Mouse (Mus musculus): ENCODE data around the gene Rtbdn. TPM values are rescaled to one million over a fixed set of nuclear protein-coding genes. Genes with fewer than 3 reads are reported as not detected.
A peak's percentile ranks its signal among the peaks of the same experiment; 100 is the strongest.
"Not testable (repeated sequence)": the region's sequence is repeated elsewhere in the genome, so short reads cannot be mapped to it uniquely, and the experiment has no call there.

Gene Rtbdn
- polyA plus RNA-seq, 1 experiment from 2014 or later: 0.25 TPM

GRCm38 (mm10) chr8:84907979-84908378 lies 38.8 kb upstream of the Rtbdn start:
- Histone ChIP-seq H3K4me3 (ENCODE audit: low read depth, low read length) (peak overlapping the region; percentile 42; the same call in 1 of the 2 replicates), H3K4me2 (ENCODE audit: low read depth) (peak overlapping the region; percentile 78), H3K27me3 (ENCODE audit: control insufficient read depth, insufficient read depth, low read length) (peaks cover 39% of the 10 kb centered on the region)
- DNase-seq (ENCODE audit: low spot score); H3K9ac ChIP-seq (ENCODE audit: low read length); H3K36me3 ChIP-seq (ENCODE audit: control insufficient read depth, insufficient read depth, low read length); H3K4me1 ChIP-seq (ENCODE audit: control insufficient read depth, insufficient read depth, low read length); H3K27ac ChIP-seq (ENCODE audit: low read depth, low read length); H3K9me3 ChIP-seq (ENCODE audit: control insufficient read depth, low read length): not testable (repeated sequence)
- WGBS: 33% methylated on average over 6 of the region's 7 CpGs
- ATAC-seq (ENCODE audit: insufficient read depth, low FRiP score, low TSS enrichment): 0 out of 2 replicates have a peak, but pooled peaks have one; percentile 9

- no peaks in the 10 kb centered on the region for H3K36me3 ChIP-seq (ENCODE audit: control insufficient read depth, insufficient read depth, low read length)
- H3K27me3 ChIP-seq (ENCODE audit: control insufficient read depth, insufficient read depth, low read length): peaks cover 45% of the 10 kb centered on the region
- ATAC-seq (ENCODE audit: insufficient read depth, low FRiP score, low TSS enrichment): peak; percentile 86
- under 1% methylated on average over 45 of the region's 45 CpGs for WGBS
- H3K4me2 ChIP-seq (ENCODE audit: low read depth): peak within 1 kb of the TSS; percentile 78
- H3K4me1 ChIP-seq (ENCODE audit: control insufficient read depth, insufficient read depth, low read length): peaks cover 5% of the 10 kb centered on the region; the same call in 1 of the 2 replicates
- peak within 1 kb of the TSS; percentile 42 for H3K4me3 ChIP-seq (ENCODE audit: low read depth, low read length)
- H3K27ac ChIP-seq (ENCODE audit: low read depth, low read length): no peak within 1 kb of the TSS
- no peaks in the 10 kb centered on the region for H3K9me3 ChIP-seq (ENCODE audit: control insufficient read depth, low read length)
- H3K9ac ChIP-seq (ENCODE audit: low read length): peak within 1 kb of the TSS; percentile 63
- peak; percentile 95 for DNase-seq (ENCODE audit: low spot score)
Observed at GRCm38 (mm10) chr8:84908421-84909161, 38.2 kb upstream of the Rtbdn start, which contains the start of gene Dnase2a. TSS of gene Dnase2a (plus strand) at chr8:84908560.

GRCm38 (mm10) chr8:84909162-84909767 lies 37.5 kb upstream of the Rtbdn start:
- DNase-seq (ENCODE audit: low spot score) (no peak), ATAC-seq (ENCODE audit: insufficient read depth, low FRiP score, low TSS enrichment) (no peak)
- Histone ChIP-seq H3K9ac (ENCODE audit: low read length) (peak overlapping the region; percentile 63), H3K27ac (ENCODE audit: low read depth, low read length) (no peak overlapping the region), H3K9me3 (ENCODE audit: control insufficient read depth, low read length) (no peaks in the 10 kb centered on the region), H3K4me3 (ENCODE audit: low read depth, low read length) (peak overlapping the region; percentile 42), H3K4me2 (ENCODE audit: low read depth) (peak overlapping the region; percentile 78), H3K4me1 (ENCODE audit: control insufficient read depth, insufficient read depth, low read length) (peaks cover 5% of the 10 kb centered on the region; the same call in 1 of the 2 replicates), H3K27me3 (ENCODE audit: control insufficient read depth, insufficient read depth, low read length) (peaks cover 51% of the 10 kb centered on the region), H3K36me3 (ENCODE audit: control insufficient read depth, insufficient read depth, low read length) (no peaks in the 10 kb centered on the region)
- WGBS: 45% methylated on average over 20 of the region's 20 CpGs

GRCm38 (mm10) chr8:84909949-84910348 lies 36.8 kb upstream of the Rtbdn start:
- Histone ChIP-seq H3K4me1 (ENCODE audit: control insufficient read depth, insufficient read depth, low read length) (peaks cover 5% of the 10 kb centered on the region; the same call in 1 of the 2 replicates), H3K4me2 (ENCODE audit: low read depth) (no peak overlapping the region), H3K9ac (ENCODE audit: low read length) (no peak overlapping the region), H3K27me3 (ENCODE audit: control insufficient read depth, insufficient read depth, low read length) (peaks cover 54% of the 10 kb centered on the region), H3K36me3 (ENCODE audit: control insufficient read depth, insufficient read depth, low read length) (no peaks in the 10 kb centered on the region), H3K27ac (ENCODE audit: low read depth, low read length) (no peak overlapping the region), H3K9me3 (ENCODE audit: control insufficient read depth, low read length) (no peaks in the 10 kb centered on the region), H3K4me3 (ENCODE audit: low read depth, low read length) (no peak overlapping the region)
- ATAC-seq (ENCODE audit: insufficient read depth, low FRiP score, low TSS enrichment): no peak
- WGBS: 72% methylated on average over 5 of the region's 5 CpGs
- DNase-seq (ENCODE audit: low spot score): no peak

GRCm38 (mm10) chr8:84910551-84910950 lies 36.2 kb upstream of the Rtbdn start:
- WGBS: 87% methylated on average over 6 of the region's 6 CpGs

GRCm38 (mm10) chr8:84911854-84912253 lies 34.9 kb upstream of the Rtbdn start:
- no peaks in the 10 kb centered on the region for H3K36me3 ChIP-seq (ENCODE audit: control insufficient read depth, insufficient read depth, low read length)
- no peak for ATAC-seq (ENCODE audit: insufficient read depth, low FRiP score, low TSS enrichment)
- no peak for DNase-seq (ENCODE audit: low spot score)
- no peak overlapping the region for H3K4me3 ChIP-seq (ENCODE audit: low read depth, low read length)
- no peaks in the 10 kb centered on the region for H3K9me3 ChIP-seq (ENCODE audit: control insufficient read depth, low read length)
- peaks cover 55% of the 10 kb centered on the region for H3K27me3 ChIP-seq (ENCODE audit: control insufficient read depth, insufficient read depth, low read length)
- peaks cover 5% of the 10 kb centered on the region; the same call in 1 of the 2 replicates for H3K4me1 ChIP-seq (ENCODE audit: control insufficient read depth, insufficient read depth, low read length)
- WGBS: 79% methylated on average over 9 of the region's 9 CpGs
- H3K4me2 ChIP-seq (ENCODE audit: low read depth): no peak overlapping the region
- no peak overlapping the region for H3K9ac ChIP-seq (ENCODE audit: low read length)
- no peak overlapping the region for H3K27ac ChIP-seq (ENCODE audit: low read depth, low read length)

More at GRCm38 (mm10) chr8:84910551-84910950, 36.2 kb upstream of the Rtbdn start:
- H3K9me3 ChIP-seq (ENCODE audit: control insufficient read depth, low read length): no peaks in the 10 kb centered on the region
- no peak overlapping the region for H3K27ac ChIP-seq (ENCODE audit: low read depth, low read length)
- no peak for ATAC-seq (ENCODE audit: insufficient read depth, low FRiP score, low TSS enrichment)
- H3K9ac ChIP-seq (ENCODE audit: low read length): no peak overlapping the region
- H3K4me3 ChIP-seq (ENCODE audit: low read depth, low read length): no peak overlapping the region
- no peak for DNase-seq (ENCODE audit: low spot score)
- H3K36me3 ChIP-seq (ENCODE audit: control insufficient read depth, insufficient read depth, low read length): no peaks in the 10 kb centered on the region
- H3K4me1 ChIP-seq (ENCODE audit: control insufficient read depth, insufficient read depth, low read length): peaks cover 5% of the 10 kb centered on the region; the same call in 1 of the 2 replicates
- no peak overlapping the region for H3K4me2 ChIP-seq (ENCODE audit: low read depth)
- H3K27me3 ChIP-seq (ENCODE audit: control insufficient read depth, insufficient read depth, low read length): peaks cover 55% of the 10 kb centered on the region

- H3K9me3 ChIP-seq (ENCODE audit: control insufficient read depth, low read length): no peaks in the 10 kb centered on the region
- H3K4me1 ChIP-seq (ENCODE audit: control insufficient read depth, insufficient read depth, low read length): peaks cover 5% of the 10 kb centered on the region; the same call in 1 of the 2 replicates
- H3K9ac ChIP-seq (ENCODE audit: low read length): no peak overlapping the region
- no peak overlapping the region for H3K27ac ChIP-seq (ENCODE audit: low read depth, low read length)
- H3K4me3 ChIP-seq (ENCODE audit: low read depth, low read length): peak overlapping the region; percentile 29
- ATAC-seq (ENCODE audit: insufficient read depth, low FRiP score, low TSS enrichment) (no peak), DNase-seq (ENCODE audit: low spot score) (no peak)
- WGBS: 23% methylated on average over 27 of the region's 27 CpGs
- H3K36me3 ChIP-seq (ENCODE audit: control insufficient read depth, insufficient read depth, low read length): no peaks in the 10 kb centered on the region
- H3K27me3 ChIP-seq (ENCODE audit: control insufficient read depth, insufficient read depth, low read length): peaks cover 57% of the 10 kb centered on the region
- peak overlapping the region; percentile 44; the same call in 1 of the 2 replicates for H3K4me2 ChIP-seq (ENCODE audit: low read depth)
Observed at GRCm38 (mm10) chr8:84912391-84912790, 34.4 kb upstream of the Rtbdn start.

- H3K4me2 ChIP-seq (ENCODE audit: low read depth): peak overlapping the region; percentile 44
- no peak overlapping the region for H3K27ac ChIP-seq (ENCODE audit: low read depth, low read length)
- no peak overlapping the region for H3K9ac ChIP-seq (ENCODE audit: low read length)
- ATAC-seq (ENCODE audit: insufficient read depth, low FRiP score, low TSS enrichment) (no peak), DNase-seq (ENCODE audit: low spot score) (peak; percentile 45)
- H3K9me3 ChIP-seq (ENCODE audit: control insufficient read depth, low read length): no peaks in the 10 kb centered on the region
- H3K4me3 ChIP-seq (ENCODE audit: low read depth, low read length): peak overlapping the region; percentile 29
- H3K27me3 ChIP-seq (ENCODE audit: control insufficient read depth, insufficient read depth, low read length): peaks cover 63% of the 10 kb centered on the region
- under 1% methylated on average over 55 of the region's 55 CpGs for WGBS
- peaks cover 5% of the 10 kb centered on the region; the same call in 1 of the 2 replicates for H3K4me1 ChIP-seq (ENCODE audit: control insufficient read depth, insufficient read depth, low read length)
- no peaks in the 10 kb centered on the region for H3K36me3 ChIP-seq (ENCODE audit: control insufficient read depth, insufficient read depth, low read length)
Observed at GRCm38 (mm10) chr8:84912895-84913501, 33.8 kb upstream of the Rtbdn start.

All from neural tube, embryonic 11.5 days (tissue).